Mouse (Mus musculus) stomach, postnatal 0 days (tissue): ENCODE measurements around the gene Wfikkn1. TPM values are rescaled to one million over a fixed set of nuclear protein-coding genes. Genes with fewer than 3 reads are reported as not detected.
A peak's percentile ranks its signal among the peaks of the same experiment; 100 is the strongest.

Experiments used
- ATAC-seq: fragments of 200-750 bp; cut with Nextera tagmentation; 2 replicates; pipeline ENCODE4 v1.8.0; 2017; ENCODE audit not compliant: low FRiP score, low TSS enrichment
- DNase-seq: peaks from one replicate; pipeline ENCODE4 v3.0.0-alpha.2; 2016; ENCODE audit warnings: low spot score
- H3K27ac ChIP-seq: fragments of 300-500 bp; sonication (generic); replicated peaks from 2 replicates; pipeline ENCODE4 v1.5.1; 2014; ENCODE audit warnings: mild to moderate bottlenecking, control low read depth
- H3K27me3 ChIP-seq: fragments of 300-500 bp; sonication (generic); 2 replicates; pipeline ENCODE4 v1.6.1; 2014; ENCODE audit warnings: low read length; ENCODE audit not compliant: control insufficient read depth, insufficient read depth
- H3K36me3 ChIP-seq: fragments of 300-500 bp; sonication (generic); 2 replicates; pipeline ENCODE4 v1.6.1; 2014; ENCODE audit warnings: low read length, mixed read lengths; ENCODE audit not compliant: control insufficient read depth, insufficient read depth
- H3K4me1 ChIP-seq: fragments of 300-500 bp; sonication (generic); replicated peaks from 2 replicates; pipeline ENCODE4 v1.6.1; 2014; ENCODE audit warnings: antibody characterized with exemption; ENCODE audit not compliant: control insufficient read depth, insufficient read depth
- H3K4me2 ChIP-seq: fragments of 300-500 bp; sonication (generic); replicated peaks from 2 replicates; pipeline ENCODE4 v1.6.1; 2014; ENCODE audit warnings: low read depth, mild to moderate bottlenecking, control low read depth, moderate library complexity
- H3K4me3 ChIP-seq: fragments of 300-500 bp; sonication (generic); 2 replicates; pipeline ENCODE4 v1.5.1; 2014; ENCODE audit warnings: low read depth, low read length, control low read depth
- H3K9ac ChIP-seq: fragments of 300-500 bp; sonication (generic); 2 replicates; pipeline ENCODE4 v1.6.1; 2014; ENCODE audit warnings: mild to moderate bottlenecking, low read length, control low read depth, mixed read lengths
- H3K9me3 ChIP-seq: fragments of 300-500 bp; sonication (generic); 2 replicates; pipeline ENCODE4 v1.6.1; 2016; ENCODE audit warnings: low read length; ENCODE audit not compliant: control insufficient read depth
- CTCF ChIP-seq: IDR thresholded peaks from 2 replicates; pipeline ENCODE4 v1.5.1; 2016; ENCODE audit warnings: antibody characterized with exemption, low read depth, mild to moderate bottlenecking, moderate library complexity
- EP300 ChIP-seq: optimal IDR thresholded peaks from 2 replicates; pipeline ENCODE3; 2016; ENCODE audit warnings: antibody characterized with exemption
- WGBS: fragments of 180-500 bp; shearing (Covaris S2); extraction: QIAGEN DNeasy Blood & Tissue Kit; methylation state at CpG from one replicate; pipeline ENCODE4 v1.1.7; 2014; 5-methylcytosine and 5-hydroxymethylcytosine counted together
- microRNA-seq: library from miRNA; unstranded; fragments of <30 nt; microRNA quantifications from one replicate; pipeline ENCODE4, GENCODE M21; 2016
- polyA plus RNA-seq: library from polyadenylated mRNA; unstranded; fragments of >200 nt; fragmentation: Nextera tagmentation; extraction: Ambion mirVana; gene quantifications from 2 replicates; pipeline ENCODE4 v1.2.1, GENCODE M21; 2015

Gene Wfikkn1
- polyA plus RNA-seq, 1 experiment from 2014 or later: 0.35 TPM

GRCm38 (mm10) chr17:25828712-25829557, 51.7 kb downstream of the Wfikkn1 start, which contains the start of gene Jmjd8:
Gene Jmjd8 (plus strand): TSS chr17:25828867.
- ATAC-seq: peak; percentile 55

GRCm38 (mm10) chr17:25828223-25828594, 52.4 kb downstream of the Wfikkn1 start:
- H3K27ac ChIP-seq: peak overlapping the region; percentile 92
- H3K4me2 ChIP-seq: peak overlapping the region; percentile 85
- peaks cover 14% of the 10 kb centered on the region for H3K36me3 ChIP-seq
- no peak for ATAC-seq
- TF ChIP-seq EP300: no peak
- TF ChIP-seq CTCF: no peak
- DNase-seq: no peak
- H3K4me1 ChIP-seq: peaks cover 22% of the 10 kb centered on the region
- peak overlapping the region; percentile 68; the same call in 1 of the 2 replicates for H3K9ac ChIP-seq
- 83% methylated on average over 8 of the region's 8 CpGs for WGBS
- H3K9me3 ChIP-seq: no peaks in the 10 kb centered on the region
- H3K4me3 ChIP-seq: peak overlapping the region; percentile 56; the same call in 1 of the 2 replicates
- no peaks in the 10 kb centered on the region for H3K27me3 ChIP-seq

More at GRCm38 (mm10) chr17:25828712-25829557, 51.7 kb downstream of the Wfikkn1 start, which contains the start of gene Jmjd8:
- no peaks in the 10 kb centered on the region for H3K9me3 ChIP-seq
- H3K4me2 ChIP-seq: peak within 1 kb of the TSS; percentile 85
- peak within 1 kb of the TSS; percentile 56 for H3K4me3 ChIP-seq
- H3K27ac ChIP-seq: peak within 1 kb of the TSS; percentile 92
- peaks cover 22% of the 10 kb centered on the region for H3K4me1 ChIP-seq
- peak within 1 kb of the TSS; percentile 68 for H3K9ac ChIP-seq
- TF ChIP-seq EP300: no peak
- TF ChIP-seq CTCF: peak; percentile 62
- DNase-seq: peak; percentile 88
- H3K27me3 ChIP-seq: no peaks in the 10 kb centered on the region
- peaks cover 14% of the 10 kb centered on the region for H3K36me3 ChIP-seq
- 2% methylated on average over 32 of the region's 32 CpGs for WGBS

Small RNA genes within 50 kb of the gene (microRNA-seq; reads per million reads assigned to microRNA genes)
- 1.3 reads per million for gene Mir3082

Other genes with a start within 250 kb of the Wfikkn1 start
- gene Gng13, start 163.7 kb downstream of the Wfikkn1 start, polyA plus RNA-seq: 1.4 and 1.7 TPM in 2 replicates
- 4.2 and 5.4 TPM in 2 replicates for gene Chtf18, start 153.4 kb downstream of the Wfikkn1 start, polyA plus RNA-seq
- gene Rpusd1, start 153.2 kb downstream of the Wfikkn1 start, polyA plus RNA-seq: 10.3 and 10.5 TPM in 2 replicates
- gene Mslnl, start 144.8 kb downstream of the Wfikkn1 start, polyA plus RNA-seq: 0.05 and 0.10 TPM in 2 replicates
- 54.8 and 70.6 TPM in 2 replicates for gene Msln, start 126.5 kb downstream of the Wfikkn1 start, polyA plus RNA-seq
- 19.1 and 20.9 TPM in 2 replicates for gene Narfl, start 107.1 kb downstream of the Wfikkn1 start, polyA plus RNA-seq
- gene Haghl, start 95.2 kb downstream of the Wfikkn1 start, polyA plus RNA-seq: 37.5 and 40.2 TPM in 2 replicates
- gene Ccdc78, start 94.3 kb downstream of the Wfikkn1 start, polyA plus RNA-seq: 0.23 and 0.24 TPM in 2 replicates
- 91.0 and 94.7 TPM in 2 replicates for gene Fam173a, start 88.0 kb downstream of the Wfikkn1 start, polyA plus RNA-seq
- 0.65 TPM in 1 of 2 replicates, not detected in the other for gene AC134908.4, start 85.2 kb downstream of the Wfikkn1 start, polyA plus RNA-seq
- 18.7 and 19.0 TPM in 2 replicates for gene Metrn, start 83.7 kb downstream of the Wfikkn1 start, polyA plus RNA-seq
- gene Fbxl16, start 71.8 kb downstream of the Wfikkn1 start, polyA plus RNA-seq: 1.3 and 1.9 TPM in 2 replicates
- gene Wdr24, start 57.2 kb downstream of the Wfikkn1 start, polyA plus RNA-seq: 10.8 and 12.5 TPM in 2 replicates
- 29.7 and 31.5 TPM in 2 replicates for gene Jmjd8, start 52.0 kb downstream of the Wfikkn1 start, polyA plus RNA-seq
- 215 and 224 TPM in 2 replicates for gene Stub1, start 47.5 kb downstream of the Wfikkn1 start, polyA plus RNA-seq
- 3.1 and 4.3 TPM in 2 replicates for gene Rhbdl1, start 43.6 kb downstream of the Wfikkn1 start, polyA plus RNA-seq
- 1.8 and 2.3 TPM in 2 replicates for gene Gm20683, start 39.1 kb downstream of the Wfikkn1 start, polyA plus RNA-seq
- 10.7 and 13.2 TPM in 2 replicates for gene Rhot2, start 36.0 kb downstream of the Wfikkn1 start, polyA plus RNA-seq
- gene Wdr90, start 19.4 kb downstream of the Wfikkn1 start, polyA plus RNA-seq: 4.1 and 4.2 TPM in 2 replicates
- gene Mcrip2, start 12.1 kb downstream of the Wfikkn1 start, polyA plus RNA-seq: 52.4 and 59.9 TPM in 2 replicates
- gene Mettl26, start 5.8 kb downstream of the Wfikkn1 start, polyA plus RNA-seq: 52.9 and 54.1 TPM in 2 replicates
- gene Rab40c, start 38.9 kb upstream of the Wfikkn1 start, polyA plus RNA-seq: 20.2 TPM in 2 replicates
- 25.4 and 29.9 TPM in 2 replicates for gene Pigq, start 64.1 kb upstream of the Wfikkn1 start, polyA plus RNA-seq
- gene Nhlrc4, start 64.1 kb upstream of the Wfikkn1 start, polyA plus RNA-seq: not detected in 2 replicates
- 0.06 TPM in 1 of 2 replicates, not detected in the other for gene A930017K11Rik, start 71.7 kb upstream of the Wfikkn1 start, polyA plus RNA-seq
- gene Capn15, start 104.9 kb upstream of the Wfikkn1 start, polyA plus RNA-seq: 12.5 and 13.7 TPM in 2 replicates
- 4.5 and 5.1 TPM in 2 replicates for gene Rab11fip3, start 188.7 kb upstream of the Wfikkn1 start, polyA plus RNA-seq
- gene Decr2, start 209.5 kb upstream of the Wfikkn1 start, polyA plus RNA-seq: 65.4 and 66.3 TPM in 2 replicates
- 30.9 and 32.5 TPM in 2 replicates for gene Nme4, start 214.7 kb upstream of the Wfikkn1 start, polyA plus RNA-seq
- gene Tmem8, start 232.4 kb upstream of the Wfikkn1 start, polyA plus RNA-seq: 16.1 and 17.5 TPM in 2 replicates
- 134 and 135 TPM in 2 replicates for gene Mrpl28, start 242.6 kb upstream of the Wfikkn1 start, polyA plus RNA-seq